Mouse (Mus musculus) kidney, embryonic 16.5 days (tissue): ENCODE data around the gene Stat3. TPM values are rescaled to one million over a fixed set of nuclear protein-coding genes. Genes with fewer than 3 reads are reported as not detected.

Experiments used
- ATAC-seq: fragments of 200-750 bp; cut with Nextera tagmentation; 2 replicates; pipeline ENCODE4 v1.8.0; 2017; ENCODE audit warnings: moderate TSS enrichment; ENCODE audit not compliant: low FRiP score, low TSS enrichment
- H3K27ac ChIP-seq: fragments of 300-500 bp; sonication (generic); 2 replicates; pipeline ENCODE4 v1.5.1; 2014; ENCODE audit warnings: low read length
- H3K27me3 ChIP-seq: fragments of 300-500 bp; sonication (generic); 2 replicates; pipeline ENCODE4 v1.6.1; 2014; ENCODE audit warnings: low read length, control low read depth, mixed read lengths; ENCODE audit not compliant: insufficient read depth
- H3K36me3 ChIP-seq: fragments of 300-500 bp; sonication (generic); 2 replicates; pipeline ENCODE4 v1.6.1; 2014; ENCODE audit warnings: low read length, control low read depth, mixed read lengths; ENCODE audit not compliant: insufficient read depth
- H3K4me1 ChIP-seq: fragments of 300-500 bp; sonication (generic); 2 replicates; pipeline ENCODE4 v1.6.1; 2014; ENCODE audit warnings: low read length, control low read depth, mixed read lengths; ENCODE audit not compliant: insufficient read depth
- H3K4me2 ChIP-seq: fragments of 300-500 bp; sonication (generic); replicated peaks from 2 replicates; pipeline ENCODE4 v1.6.1; 2014; ENCODE audit warnings: low read depth, low read length
- H3K4me3 ChIP-seq: fragments of 300-500 bp; sonication (generic); 2 replicates; pipeline ENCODE4 v1.5.1; 2014; ENCODE audit warnings: mild to moderate bottlenecking, low read length
- H3K9ac ChIP-seq: fragments of 300-500 bp; sonication (generic); replicated peaks from 2 replicates; pipeline ENCODE4 v1.6.1; 2014; ENCODE audit warnings: low read length
- H3K9me3 ChIP-seq: fragments of 300-500 bp; sonication (generic); 2 replicates; pipeline ENCODE4 v1.6.1; 2016; ENCODE audit warnings: low read length, control low read depth
- WGBS: fragments of 180-500 bp; shearing (Covaris S2); extraction: QIAGEN DNeasy Blood & Tissue Kit; methylation state at CpG from one replicate; pipeline ENCODE4 v1.1.7; 2014; 5-methylcytosine and 5-hydroxymethylcytosine counted together
- polyA plus RNA-seq: library from polyadenylated mRNA; unstranded; fragments of >200 nt; fragmentation: Nextera tagmentation; extraction: Ambion mirVana; gene quantifications from 2 replicates; pipeline ENCODE4 v1.2.1, GENCODE M21; 2015

The Stat3 gene
- polyA plus RNA-seq: 47.9 and 54.4 TPM in 2 replicates

- Histone ChIP-seq H3K9me3 (no peaks in the 10 kb centered on the region), H3K4me1 (peaks cover 22% of the 10 kb centered on the region), H3K9ac (peak within 1 kb of the TSS; percentile 94), H3K27ac (peak within 1 kb of the TSS; percentile 91), H3K4me3 (peak within 1 kb of the TSS; percentile 96), H3K4me2 (peak within 1 kb of the TSS; percentile 73), H3K27me3 (no peaks in the 10 kb centered on the region), H3K36me3 (no peaks in the 10 kb centered on the region)
- under 1% methylated on average over 29 of the region's 29 CpGs for WGBS
- ATAC-seq: peak; percentile 100
Observed at GRCm38 (mm10) chr11:100939512-100940151, at the start of gene Stat3. Stat3 (minus strand) TSS chr11:100939540.

- H3K4me2 ChIP-seq: no peak overlapping the region
- no peak overlapping the region for H3K4me3 ChIP-seq
- no peaks in the 10 kb centered on the region for H3K4me1 ChIP-seq
- no peaks in the 10 kb centered on the region for H3K36me3 ChIP-seq
- no peak overlapping the region for H3K27ac ChIP-seq
- no peaks in the 10 kb centered on the region for H3K9me3 ChIP-seq
- ATAC-seq: no peak
- H3K9ac ChIP-seq: no peak overlapping the region
- no peaks in the 10 kb centered on the region for H3K27me3 ChIP-seq
- WGBS: 86% methylated on average over 3 of the region's 3 CpGs
Observed at GRCm38 (mm10) chr11:100988674-100989073, 49.3 kb upstream of the Stat3 start.

- 57% methylated on average over 3 of the region's 3 CpGs for WGBS
- H3K27me3 ChIP-seq: peaks cover 8% of the 10 kb centered on the region
- no peak for ATAC-seq
Observed at GRCm38 (mm10) chr11:100985607-100986006, 46.3 kb upstream of the Stat3 start.

GRCm38 (mm10) chr11:100983778-100984131, 44.4 kb upstream of the Stat3 start:
- H3K36me3 ChIP-seq: no peaks in the 10 kb centered on the region
- H3K4me1 ChIP-seq: peaks cover 9% of the 10 kb centered on the region; the same call in 1 of the 2 replicates
- H3K9me3 ChIP-seq: no peaks in the 10 kb centered on the region
- ATAC-seq: no peak
- no peak overlapping the region for H3K9ac ChIP-seq
- peaks cover 8% of the 10 kb centered on the region for H3K27me3 ChIP-seq
- WGBS: 62% methylated on average over 7 of the region's 7 CpGs
- no peak overlapping the region for H3K27ac ChIP-seq
- 0 out of 2 replicates have a peak overlapping the region, but pooled peaks have one; percentile 52 for H3K4me2 ChIP-seq
- H3K4me3 ChIP-seq: no peak overlapping the region

More at GRCm38 (mm10) chr11:100985607-100986006, 46.3 kb upstream of the Stat3 start:
- Histone ChIP-seq H3K4me2 (no peak overlapping the region), H3K9ac (no peak overlapping the region), H3K4me1 (peaks cover 5% of the 10 kb centered on the region; the same call in 1 of the 2 replicates), H3K9me3 (no peaks in the 10 kb centered on the region), H3K4me3 (no peak overlapping the region), H3K36me3 (no peaks in the 10 kb centered on the region), H3K27ac (no peak overlapping the region)

DNA sequence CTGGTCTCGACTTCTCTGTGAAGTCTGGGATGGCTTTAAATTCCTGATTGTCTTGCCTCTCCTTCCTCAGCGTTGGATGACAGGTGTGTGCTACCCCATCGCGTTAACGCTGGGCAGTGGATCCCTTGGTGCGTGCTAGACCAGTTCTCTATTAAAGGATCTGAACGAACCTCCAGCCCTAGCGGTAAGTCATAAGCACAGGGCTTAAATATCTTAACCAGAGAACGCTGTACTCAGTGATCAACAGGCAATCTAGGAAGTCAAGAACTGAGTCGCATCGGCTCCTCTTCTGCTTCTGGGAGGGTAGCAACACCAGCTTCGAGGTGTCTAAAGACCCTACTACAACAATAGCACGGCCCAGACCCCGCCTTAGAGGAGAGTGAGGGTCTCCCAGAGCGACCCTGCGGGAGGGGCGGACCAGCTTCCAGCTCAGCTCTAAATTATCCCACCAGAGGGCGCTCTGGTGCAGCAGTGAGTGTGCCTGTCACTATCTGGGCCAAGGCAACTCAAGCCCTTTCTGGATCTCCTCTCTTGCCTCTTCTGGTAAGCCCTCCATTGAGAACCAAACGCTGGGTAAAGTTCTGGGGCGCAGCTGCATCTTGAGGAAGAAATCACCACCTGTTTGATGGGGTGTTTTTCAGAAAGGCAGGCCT, 43.9 kb upstream of the Stat3 start:
- no peaks in the 10 kb centered on the region for H3K9me3 ChIP-seq
- peaks cover 9% of the 10 kb centered on the region; the same call in 1 of the 2 replicates for H3K4me1 ChIP-seq
- ATAC-seq: peak; percentile 82
- 3% methylated on average over 20 of the region's 20 CpGs for WGBS
- H3K9ac ChIP-seq: peak overlapping the region; percentile 46
- H3K27ac ChIP-seq: no peak overlapping the region
- peaks cover 8% of the 10 kb centered on the region for H3K27me3 ChIP-seq
- peak overlapping the region; percentile 52 for H3K4me2 ChIP-seq
- H3K36me3 ChIP-seq: no peaks in the 10 kb centered on the region
- H3K4me3 ChIP-seq: peak overlapping the region; percentile 33

- Histone ChIP-seq H3K27ac (no peak overlapping the region), H3K27me3 (peaks cover 8% of the 10 kb centered on the region), H3K4me2 (no peak overlapping the region), H3K4me3 (no peak overlapping the region), H3K36me3 (no peaks in the 10 kb centered on the region), H3K4me1 (peaks cover 9% of the 10 kb centered on the region; the same call in 1 of the 2 replicates), H3K9ac (no peak overlapping the region), H3K9me3 (no peaks in the 10 kb centered on the region)
- 27% methylated on average over 8 of the region's 8 CpGs for WGBS
- no peak for ATAC-seq
Observed at GRCm38 (mm10) chr11:100982087-100982486, 42.7 kb upstream of the Stat3 start.

- no peak overlapping the region for H3K27ac ChIP-seq
- ATAC-seq: no peak
Observed at GRCm38 (mm10) chr11:100981236-100981635, 41.9 kb upstream of the Stat3 start.

GRCm38 (mm10) chr11:100980438-100980837, 41.1 kb upstream of the Stat3 start:
- Histone ChIP-seq H3K4me1 (peaks cover 9% of the 10 kb centered on the region; the same call in 1 of the 2 replicates), H3K9ac (no peak overlapping the region), H3K4me3 (no peak overlapping the region), H3K9me3 (no peaks in the 10 kb centered on the region), H3K4me2 (no peak overlapping the region), H3K36me3 (no peaks in the 10 kb centered on the region), H3K27ac (peak overlapping the region; percentile 34), H3K27me3 (peaks cover 8% of the 10 kb centered on the region)
- 95% methylated on average over 1 of the region's 1 CpGs for WGBS
- no peak for ATAC-seq

More at GRCm38 (mm10) chr11:100981236-100981635, 41.9 kb upstream of the Stat3 start:
- WGBS: 73% methylated on average over 3 of the region's 3 CpGs
- Histone ChIP-seq H3K9ac (no peak overlapping the region), H3K4me1 (peaks cover 9% of the 10 kb centered on the region; the same call in 1 of the 2 replicates), H3K4me3 (no peak overlapping the region), H3K36me3 (no peaks in the 10 kb centered on the region), H3K4me2 (no peak overlapping the region), H3K9me3 (no peaks in the 10 kb centered on the region), H3K27me3 (peaks cover 8% of the 10 kb centered on the region)

DNA sequence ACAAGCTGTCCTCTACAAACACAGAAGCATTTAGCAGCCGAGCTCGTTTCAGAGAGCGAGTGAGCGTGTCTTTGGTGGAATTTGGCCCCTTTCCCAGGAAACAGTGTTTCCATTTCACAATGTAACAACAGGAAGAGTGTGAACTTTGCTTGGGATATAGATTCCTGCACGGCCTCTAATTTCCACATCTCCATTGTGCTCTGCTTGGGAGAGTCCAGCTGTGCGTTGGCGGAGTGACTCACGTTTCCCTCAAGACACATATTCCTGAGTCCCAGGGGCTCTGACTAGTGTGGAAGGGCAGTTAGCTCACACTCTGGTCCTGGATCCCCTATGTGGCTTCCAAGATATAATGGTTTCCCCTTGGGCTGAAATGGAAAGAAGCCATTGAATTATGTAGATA, 40.5 kb upstream of the Stat3 start:
- Histone ChIP-seq H3K27me3 (peaks cover 8% of the 10 kb centered on the region), H3K9me3 (no peaks in the 10 kb centered on the region), H3K4me1 (peaks cover 9% of the 10 kb centered on the region; the same call in 1 of the 2 replicates), H3K4me3 (no peak overlapping the region), H3K27ac (peak overlapping the region; percentile 34), H3K4me2 (no peak overlapping the region), H3K36me3 (no peaks in the 10 kb centered on the region), H3K9ac (no peak overlapping the region)
- 28% methylated on average over 8 of the region's 8 CpGs for WGBS
- 0 out of 2 replicates have a peak, but pooled peaks have one; percentile 39 for ATAC-seq

GRCm38 (mm10) chr11:100975241-100975640, 35.9 kb upstream of the Stat3 start:
- Histone ChIP-seq H3K27me3 (peaks cover 16% of the 10 kb centered on the region), H3K4me2 (no peak overlapping the region), H3K4me3 (no peak overlapping the region), H3K9ac (no peak overlapping the region), H3K9me3 (no peaks in the 10 kb centered on the region), H3K4me1 (peaks cover 12% of the 10 kb centered on the region; the same call in 1 of the 2 replicates), H3K36me3 (no peaks in the 10 kb centered on the region), H3K27ac (no peak overlapping the region)
- no peak for ATAC-seq
- 69% methylated on average over 7 of the region's 7 CpGs for WGBS
